Mouse (Mus musculus): ENCODE results near the gene Ei24. TPM values are rescaled to one million over a fixed set of nuclear protein-coding genes. Genes with fewer than 3 reads are reported as not detected.

The Ei24 gene
- polyA plus RNA-seq, 1 experiment from 2014 or later, result 125 TPM

DNA sequence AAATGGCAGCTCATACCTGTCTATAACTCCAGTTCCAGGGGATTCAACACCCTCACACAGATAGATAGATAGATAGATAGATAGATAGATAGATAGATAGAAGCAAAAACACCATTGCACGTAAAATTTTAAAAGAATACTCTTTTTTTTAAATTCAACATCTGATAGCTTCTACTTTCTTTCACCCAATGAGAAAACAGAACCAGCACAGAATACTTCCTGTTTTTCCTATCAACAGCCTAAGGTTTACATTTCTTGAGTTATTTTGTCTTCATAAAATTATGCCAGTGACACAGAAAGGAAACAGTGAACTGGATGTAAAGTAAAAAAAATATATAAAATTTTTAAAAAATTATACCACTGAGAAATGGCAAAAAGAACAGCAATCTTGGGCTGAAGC, 32.8 kb downstream of the Ei24 start:
- H3K27ac ChIP-seq (ENCODE audit: low read depth, low read length), result no peak overlapping the region
- H3K9ac ChIP-seq (ENCODE audit: low read depth, low read length), result no peak overlapping the region
- H3K27me3 ChIP-seq (replicated peaks; ENCODE audit: control insufficient read depth, insufficient read depth, low read length), result no peaks in the 10 kb centered on the region
- H3K9me3 ChIP-seq (ENCODE audit: control insufficient read depth, low read length), result no peaks in the 10 kb centered on the region
- H3K36me3 ChIP-seq (ENCODE audit: control insufficient read depth, insufficient read depth, low read length), result peaks cover 18% of the 10 kb centered on the region
- peaks cover 16% of the 10 kb centered on the region for H3K4me1 ChIP-seq (ENCODE audit: control insufficient read depth, insufficient read depth, low read depth, low read length)
- H3K4me3 ChIP-seq (ENCODE audit: low read length), result no peak overlapping the region
- 93% methylated on average over 1 of the region's 1 CpGs for WGBS
- ATAC-seq, result no peak
- H3K4me2 ChIP-seq (ENCODE audit: low read length), result no peak overlapping the region

Other genes with a start within 250 kb of the Ei24 start
- gene Gm17689, start 214.8 kb downstream of the Ei24 start, polyA plus RNA-seq (2015; fragmentation: Nextera tagmentation; extraction: Ambion mirVana), result not detected in 2 replicates
- not detected in 2 replicates for gene A630095E13Rik, start 154.0 kb downstream of the Ei24 start, polyA plus RNA-seq (2015; fragmentation: Nextera tagmentation; extraction: Ambion mirVana)
- gene Acrv1, start 104.2 kb downstream of the Ei24 start, polyA plus RNA-seq (2015; fragmentation: Nextera tagmentation; extraction: Ambion mirVana), result not detected in 2 replicates
- 8.9 and 9.1 TPM in 2 replicates for gene Chek1, start 70.3 kb downstream of the Ei24 start, polyA plus RNA-seq (2015; fragmentation: Nextera tagmentation; extraction: Ambion mirVana)
- 86.5 and 95.3 TPM in 2 replicates for gene Stt3a, start 29.7 kb downstream of the Ei24 start, polyA plus RNA-seq (2015; fragmentation: Nextera tagmentation; extraction: Ambion mirVana)
- gene Fez1, start 24.5 kb upstream of the Ei24 start, polyA plus RNA-seq (2015; fragmentation: Nextera tagmentation; extraction: Ambion mirVana), result 552 and 573 TPM in 2 replicates